Mouse (Mus musculus) heart, adult 2 months (tissue): ENCODE data around the gene Ccdc60.

ENCODE experiments used
- CTCF ChIP-seq: fragments of 200-600 bp; IDR thresholded peaks from 2 replicates; pipeline ENCODE4 v1.8.1; 2022; ENCODE audit warnings: antibody characterized with exemption, mild to moderate bottlenecking, moderate library complexity
- POLR2A ChIP-seq: fragments of 200-500 bp; IDR thresholded peaks from 2 replicates; pipeline ENCODE4 v1.6.1; 2011; ENCODE audit warnings: mild to moderate bottlenecking, low read depth, low read length, control low read depth; ENCODE audit not compliant: insufficient read depth

DNA sequence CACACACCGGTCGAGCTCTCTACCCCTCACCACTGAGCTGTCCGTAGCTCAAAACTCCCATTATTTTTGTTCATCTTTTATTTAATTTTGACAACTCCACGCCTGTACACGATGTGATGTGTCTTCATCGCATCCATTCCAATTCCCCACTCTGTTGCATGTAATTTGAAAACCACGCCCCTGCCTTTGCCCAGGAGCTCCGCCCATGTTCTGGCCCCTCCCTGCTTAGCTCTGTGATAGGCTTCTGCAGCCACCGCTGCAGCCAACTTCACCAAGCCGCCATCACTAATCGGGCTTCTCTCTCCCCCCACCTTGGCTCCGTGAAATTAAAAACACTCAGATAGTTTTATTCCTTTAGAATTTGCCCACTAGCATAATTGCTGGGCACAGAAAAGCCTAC, 144.1 kb downstream of the Ccdc60 start:
- no peak for TF ChIP-seq CTCF
- no peak for TF ChIP-seq POLR2A
